Mouse (Mus musculus): ENCODE measurements around the gene Rnf168. TPM values are rescaled to one million over a fixed set of nuclear protein-coding genes. Genes with fewer than 3 reads are reported as not detected.
"Not testable (repeated sequence)": the region's sequence is repeated elsewhere in the genome, so short reads cannot be mapped to it uniquely, and the experiment has no call there.

The Rnf168 gene
- 10 to 100 TPM in 2 of 3 experiments, 1 to 10 TPM in 1; 7.9 to 11.2 (median 10.6) TPM for polyA plus RNA-seq (2017; shearing (Covaris generic))

DNA sequence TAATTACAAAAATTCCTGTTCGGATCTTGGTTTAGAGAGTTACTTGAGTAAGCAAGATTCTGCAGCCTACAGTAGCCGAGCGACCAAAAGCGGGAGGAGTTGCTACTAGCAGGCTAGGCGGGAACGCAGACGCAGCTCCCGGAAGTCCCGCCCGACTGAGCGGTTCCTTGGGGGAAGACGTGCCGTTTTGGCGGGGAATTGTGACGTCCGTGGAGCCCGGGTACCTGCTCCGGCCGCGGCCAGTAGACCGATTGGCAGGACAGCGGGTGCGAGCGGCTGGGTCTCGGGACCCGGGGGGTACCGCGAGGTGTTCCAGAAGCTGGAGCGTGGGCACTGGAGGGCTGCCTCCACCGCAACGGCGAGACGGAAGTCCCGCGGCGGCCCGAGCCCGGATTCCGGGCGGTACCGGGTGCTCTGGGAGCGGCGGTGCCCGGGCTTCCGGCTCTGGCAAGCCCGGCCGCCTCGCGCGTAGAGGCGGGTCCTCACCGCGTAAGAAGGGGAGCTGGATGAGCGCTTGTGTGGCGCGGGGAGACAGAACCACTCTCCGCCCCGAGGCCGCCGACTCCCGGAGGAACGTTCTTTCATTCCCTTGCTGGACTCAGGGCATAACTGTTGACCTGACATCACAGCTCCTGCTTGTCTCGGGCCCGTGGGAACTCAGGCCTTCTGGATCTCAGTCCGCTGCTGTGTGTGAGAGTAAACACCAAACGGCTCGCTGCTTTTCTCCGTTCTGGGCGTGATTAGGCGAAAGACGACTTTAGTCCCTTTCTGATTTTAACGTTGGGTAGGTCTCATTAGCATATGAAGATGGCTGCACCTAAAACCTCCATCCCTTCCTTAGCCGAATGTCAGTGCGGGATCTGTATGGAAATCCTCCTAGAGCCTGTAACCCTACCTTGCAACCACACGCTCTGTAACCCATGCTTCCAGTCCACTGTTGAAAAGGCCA, at the start of gene Rnf168:
Gene Rnf168 (plus strand): TSS at position 152 of the 949 bp plus-strand sequence.
- peak; percentile 84 for ATAC-seq

GRCm38 (mm10) chr16:32232050-32232449, 45.2 kb upstream of the Rnf168 start:
- not testable (repeated sequence) for ATAC-seq

DNA sequence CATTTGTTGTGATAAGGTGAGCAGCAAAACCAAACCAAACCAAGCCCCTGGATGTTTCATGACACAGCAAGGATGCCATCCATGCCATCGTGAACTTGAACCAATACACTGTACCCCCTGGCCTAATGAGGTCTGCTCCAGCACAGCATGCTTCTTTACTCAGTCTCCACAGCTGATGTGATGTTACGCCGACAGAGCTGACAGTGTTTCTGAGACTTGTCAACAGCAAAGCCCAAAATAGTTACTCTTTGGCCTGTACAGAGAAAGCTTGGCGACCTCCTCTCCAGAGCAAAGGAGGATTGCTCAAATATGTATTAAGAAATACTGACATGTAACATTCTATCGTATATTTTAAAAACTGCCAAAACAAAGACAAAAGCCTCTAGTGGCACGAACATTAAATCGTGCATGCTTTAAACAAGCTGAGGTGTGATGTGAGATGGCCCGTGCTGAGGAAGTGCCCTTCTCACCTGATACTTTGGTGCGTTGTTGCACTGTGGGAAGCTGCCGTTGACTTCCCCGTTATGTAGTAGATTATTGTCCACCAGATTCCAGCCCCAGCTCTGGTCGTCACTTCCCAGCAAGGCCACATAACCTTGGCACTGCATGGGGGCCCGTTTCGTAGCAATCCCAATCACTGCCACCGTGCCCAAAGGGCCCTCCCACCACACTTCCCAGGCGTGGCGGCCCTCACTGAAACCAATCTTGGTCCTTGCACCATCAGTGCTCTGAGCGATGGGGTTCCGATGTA, 39.2 kb upstream of the Rnf168 start:
- no peak for ATAC-seq

- no peak for ATAC-seq
These were observed 37.6 kb upstream of the Rnf168 start for GRCm38 (mm10) chr16:32239428-32240312.

DNA sequence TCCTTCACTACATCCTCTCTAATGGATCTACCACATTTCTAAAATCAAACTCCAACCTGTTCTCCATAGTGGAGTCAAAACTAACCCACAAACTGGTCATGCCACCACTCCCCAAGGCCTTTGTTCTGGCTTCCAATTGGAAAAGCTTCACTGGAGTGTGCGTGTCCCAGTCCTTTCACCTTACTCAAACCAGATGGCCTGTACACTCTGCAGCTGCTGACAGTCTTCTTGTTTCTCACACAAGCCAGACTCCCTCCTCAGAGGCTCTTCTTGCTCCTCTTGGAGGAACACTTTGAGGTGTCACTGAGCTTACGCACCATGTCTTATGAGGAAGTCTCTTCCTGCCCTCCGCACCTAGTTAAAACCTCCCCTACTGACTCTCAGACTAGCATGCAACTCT, 33.4 kb upstream of the Rnf168 start:
- ATAC-seq: no peak

DNA sequence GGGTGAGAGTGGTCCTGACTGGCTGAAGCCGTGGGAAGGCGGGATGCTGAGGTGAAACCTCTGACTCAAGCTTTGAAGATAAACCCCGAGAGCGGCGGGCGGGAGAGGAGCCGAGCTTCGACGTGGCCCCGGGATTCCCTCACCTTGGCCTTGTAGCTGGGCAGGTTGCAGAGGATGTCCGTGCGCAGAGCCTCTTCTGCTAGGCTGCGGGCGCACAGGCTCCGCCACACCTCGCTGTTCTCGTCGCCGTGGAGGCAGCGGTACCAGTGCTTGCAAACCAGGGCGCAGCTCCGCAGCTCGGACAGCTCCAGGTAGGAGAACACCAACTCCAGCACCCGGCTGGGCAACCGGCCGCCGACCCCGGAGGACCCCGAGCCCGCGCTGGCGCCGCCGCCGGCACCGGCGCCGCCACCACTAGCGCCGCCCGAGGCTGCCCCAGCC, 30.9 kb upstream of the Rnf168 start:
- peak; percentile 46 for ATAC-seq

DNA sequence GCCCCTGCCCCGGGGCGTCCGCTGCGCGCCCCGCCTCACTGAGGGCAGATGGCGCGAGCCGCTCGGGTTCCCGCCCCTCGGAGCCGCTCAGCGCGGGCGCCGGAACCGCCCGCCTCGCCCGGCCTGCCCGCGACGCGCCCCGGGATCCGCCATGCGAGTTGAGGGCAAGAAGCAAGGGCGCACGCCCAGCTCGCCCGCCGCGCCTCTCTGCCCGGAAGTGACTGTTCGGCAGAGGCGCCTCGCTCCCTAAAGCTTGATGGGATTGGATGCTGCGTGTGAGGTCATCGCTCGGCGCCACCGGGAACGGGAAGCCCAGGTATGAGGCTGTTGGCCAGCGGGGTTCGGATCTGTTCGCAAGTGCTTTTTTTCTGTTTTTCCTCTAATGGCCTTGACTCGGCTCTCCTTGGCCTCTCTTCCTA, 30.3 kb upstream of the Rnf168 start, which contains the start of the genes Fbxo45 and Wdr53:
Gene Fbxo45 (minus strand): TSS at position 207 of the 419 bp plus-strand sequence.
Gene Wdr53 (plus strand): TSS at position 276 of the 419 bp plus-strand sequence.
- ATAC-seq: peak; percentile 95

GRCm38 (mm10) chr16:32264225-32264624, 13.0 kb upstream of the Rnf168 start:
- ATAC-seq: not testable (repeated sequence)

GRCm38 (mm10) chr16:32271291-32271690, 6.0 kb upstream of the Rnf168 start, which contains the start of gene Smco1:
TSS of gene Smco1 (plus strand) at chr16:32271468.
- no peak for ATAC-seq

DNA sequence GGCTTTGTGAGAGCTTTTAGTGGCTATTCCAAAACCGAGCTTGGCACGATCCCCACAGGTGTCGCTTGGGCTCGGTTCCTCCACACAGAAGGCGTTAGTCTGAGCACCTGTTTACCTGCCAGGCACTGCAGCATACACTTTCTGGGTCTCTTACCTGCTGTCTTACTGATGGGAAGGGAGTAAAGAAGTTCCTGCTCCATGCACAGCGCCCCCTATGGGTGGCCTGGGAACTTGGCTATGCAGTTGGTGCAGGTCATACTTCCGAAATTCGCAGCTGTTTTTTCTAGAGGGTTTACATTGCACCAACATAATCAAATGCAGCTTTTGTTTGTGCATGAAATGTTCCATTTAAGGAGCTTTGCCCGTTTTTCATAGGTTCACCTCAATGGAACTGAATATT, 3.9 kb upstream of the Rnf168 start:
- no peak for ATAC-seq

DNA sequence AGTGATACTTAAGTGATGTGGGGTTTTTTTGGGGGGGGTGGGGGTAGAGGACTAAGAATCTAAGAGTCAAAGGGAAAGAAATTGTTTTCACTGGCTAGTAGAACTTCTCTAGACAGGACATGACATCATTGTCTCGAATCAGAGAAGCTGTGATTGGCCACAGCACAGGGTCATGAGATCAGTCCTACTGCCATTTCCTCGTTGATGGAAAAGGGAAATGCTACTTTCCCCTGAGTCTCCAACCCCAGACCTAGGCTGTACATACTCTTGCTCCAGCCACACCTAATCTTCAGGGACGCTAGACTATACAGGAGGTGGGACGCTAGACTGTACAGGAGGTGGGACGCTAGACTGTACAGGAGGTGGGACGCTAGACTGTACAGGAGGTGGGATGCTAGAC, 2.2 kb upstream of the Rnf168 start:
- no peak for ATAC-seq

DNA sequence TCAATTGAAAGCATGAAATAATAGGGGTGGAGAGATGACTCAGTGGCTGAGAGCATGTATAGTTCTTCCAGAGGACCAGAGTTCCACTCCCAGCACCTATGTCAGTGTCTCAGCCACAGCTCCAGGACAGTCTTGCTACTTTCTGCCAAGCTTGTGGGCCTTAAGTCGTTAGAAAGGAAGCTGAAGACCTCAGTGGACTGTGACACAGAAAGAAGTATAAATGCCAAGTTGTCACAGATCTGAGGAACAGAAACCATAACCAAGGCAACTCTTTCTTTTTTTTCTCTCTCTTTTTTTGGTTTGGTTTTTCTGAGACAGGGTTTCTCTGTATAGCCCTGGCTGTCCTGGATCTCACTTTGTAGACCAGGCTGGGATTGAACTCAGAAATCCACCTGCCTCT, 1.4 kb upstream of the Rnf168 start:
- ATAC-seq: no peak

DNA sequence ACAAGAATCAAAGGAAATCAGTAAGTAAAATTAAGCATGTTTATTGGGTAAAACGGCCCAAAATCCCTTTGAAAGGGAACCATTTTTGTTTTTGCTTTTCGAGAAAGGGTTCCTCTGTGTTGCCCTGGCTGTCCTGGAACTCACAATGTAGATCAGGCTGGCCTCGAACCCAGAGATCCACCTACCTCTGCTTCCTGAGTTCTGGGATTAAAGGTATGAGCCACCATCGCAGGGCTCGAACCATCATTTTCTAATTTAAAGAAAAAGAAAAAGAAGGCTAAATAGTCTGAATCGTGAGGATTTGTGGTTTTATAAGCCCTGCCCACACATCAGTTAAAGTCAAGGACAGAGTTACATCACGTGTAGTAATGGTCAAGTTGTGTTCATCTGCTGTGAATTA, 1.1 kb downstream of the Rnf168 start:
- ATAC-seq: no peak

GRCm38 (mm10) chr16:32280211-32280610, 3.0 kb downstream of the Rnf168 start:
- no peak for ATAC-seq

DNA sequence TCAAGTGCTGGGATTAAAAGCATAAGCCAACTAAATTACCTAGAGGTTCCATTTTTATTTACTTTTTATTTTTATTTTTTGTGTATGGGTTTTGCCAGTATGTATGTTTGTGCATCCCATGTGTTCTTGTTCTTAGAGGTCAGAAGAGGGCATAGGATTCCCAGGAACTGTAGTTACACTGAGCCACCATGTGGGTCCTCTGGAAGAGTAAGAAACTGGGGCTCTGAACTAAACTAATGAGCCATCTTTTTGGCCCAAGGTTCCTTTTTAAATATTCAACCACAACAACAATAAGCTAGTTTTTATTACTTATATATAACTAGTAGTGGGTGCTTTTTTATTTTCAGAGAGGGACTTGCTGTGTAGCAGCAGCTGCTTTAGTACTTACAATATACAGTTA, 5.3 kb downstream of the Rnf168 start:
- ATAC-seq: no peak

GRCm38 (mm10) chr16:32291821-32292220, 14.6 kb downstream of the Rnf168 start:
- ATAC-seq: no peak

DNA sequence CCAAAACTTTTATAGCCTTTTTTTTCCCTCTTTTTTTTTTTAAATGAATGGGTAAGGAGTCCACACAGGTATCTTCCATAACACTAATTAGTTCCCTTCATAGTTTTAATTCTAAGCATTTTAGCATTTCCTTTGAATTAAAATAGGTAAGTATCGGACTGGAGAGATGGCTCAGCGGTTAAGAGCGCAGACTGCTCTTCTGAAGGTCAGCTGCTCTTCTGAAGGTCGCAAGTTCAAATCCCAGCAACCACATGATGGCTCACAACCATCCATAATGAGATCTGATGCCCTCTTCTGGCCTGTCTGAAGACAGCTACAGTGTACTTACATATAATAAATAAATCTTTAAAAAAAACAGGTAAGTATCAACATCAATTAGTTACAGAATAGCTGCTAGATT, 22.4 kb downstream of the Rnf168 start:
- not testable (repeated sequence) for ATAC-seq

- no peak for ATAC-seq
These were observed 25.8 kb downstream of the Rnf168 start for GRCm38 (mm10) chr16:32303046-32303445.

- no peak for ATAC-seq
These were observed 26.6 kb downstream of the Rnf168 start for GRCm38 (mm10) chr16:32303886-32304285.

DNA sequence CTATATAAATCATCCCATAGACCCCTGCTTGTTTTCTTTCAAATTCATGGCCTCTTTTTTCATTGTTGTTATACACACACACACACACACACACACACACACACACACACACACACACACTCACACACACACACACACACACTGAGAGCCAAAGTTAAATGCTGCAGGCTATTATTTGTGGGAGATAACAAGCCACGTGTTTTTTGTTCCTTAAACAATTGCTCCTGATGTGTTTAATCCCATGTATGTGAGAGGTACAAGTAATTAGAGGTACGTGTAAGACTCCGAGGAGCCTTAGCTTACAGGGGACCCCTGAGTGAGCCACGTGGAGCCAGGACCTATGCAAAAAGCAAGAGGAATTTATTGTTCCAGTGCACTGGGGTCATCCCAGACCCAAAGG, 34.7 kb downstream of the Rnf168 start:
- no peak for ATAC-seq

DNA sequence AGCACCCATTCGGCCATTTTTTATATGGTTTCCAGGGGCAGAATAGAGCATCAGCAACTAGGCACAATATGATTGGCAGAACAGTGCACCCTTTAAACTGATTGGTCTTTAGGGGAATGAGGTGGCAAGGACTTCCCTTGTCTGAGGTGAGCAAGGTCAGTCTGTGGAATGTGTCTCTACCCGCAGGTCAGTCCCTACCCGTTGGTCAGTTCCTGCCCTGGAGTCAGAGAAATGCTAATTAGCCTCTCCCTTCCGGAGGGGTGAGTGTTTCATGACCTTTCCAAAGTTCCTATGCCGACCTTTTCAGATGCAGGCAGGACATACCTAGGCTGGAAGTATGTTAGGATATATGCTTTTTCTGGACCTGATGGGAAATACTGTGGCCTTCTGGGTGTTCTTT, 35.1 kb downstream of the Rnf168 start:
- ATAC-seq: no peak

- no peak for ATAC-seq
These were observed 35.6 kb downstream of the Rnf168 start for GRCm38 (mm10) chr16:32312859-32313258.

All from inflammation-experienced regulatory T-cells, adult 6 months (primary cell).